Mouse (Mus musculus): ENCODE results near the gene Lef1. TPM values are rescaled to one million over a fixed set of nuclear protein-coding genes. Genes with fewer than 3 reads are reported as not detected.

The Lef1 gene
- polyA plus RNA-seq, 1 experiment from 2014 or later = 24.8 TPM

- H3K27me3 ChIP-seq = no peaks in the 10 kb centered on the region
- H3K4me3 ChIP-seq = no peak overlapping the region
- peaks cover 37% of the 10 kb centered on the region for H3K4me1 ChIP-seq
- no peaks in the 10 kb centered on the region for H3K36me3 ChIP-seq (ENCODE audit: poor library complexity, severe bottlenecking)
- H3K9ac ChIP-seq = no peak overlapping the region
- ATAC-seq = no peak
- H3K4me2 ChIP-seq = no peak overlapping the region
- no peak overlapping the region for H3K27ac ChIP-seq
- no peaks in the 10 kb centered on the region for H3K9me3 ChIP-seq (replicated peaks)
- 93% methylated on average over 4 of the region's 4 CpGs for WGBS
Measured at GRCm38 (mm10) chr3:131152921-131153320, 42.6 kb downstream of the Lef1 start.

- H3K4me1 ChIP-seq = peaks cover 43% of the 10 kb centered on the region
- 77% methylated on average over 4 of the region's 4 CpGs for WGBS
- H3K4me2 ChIP-seq = no peak overlapping the region
- H3K9me3 ChIP-seq (replicated peaks) = no peaks in the 10 kb centered on the region
- H3K27ac ChIP-seq = no peak overlapping the region
- H3K27me3 ChIP-seq = no peaks in the 10 kb centered on the region
- no peak overlapping the region for H3K9ac ChIP-seq
- no peaks in the 10 kb centered on the region for H3K36me3 ChIP-seq (ENCODE audit: poor library complexity, severe bottlenecking)
- H3K4me3 ChIP-seq = no peak overlapping the region
- no peak for ATAC-seq
Measured at GRCm38 (mm10) chr3:131153896-131154295, 43.6 kb downstream of the Lef1 start.

GRCm38 (mm10) chr3:131154576-131154975, 44.3 kb downstream of the Lef1 start:
- Histone ChIP-seq H3K4me2 (no peak overlapping the region), H3K9ac (no peak overlapping the region), H3K27ac (no peak overlapping the region), H3K36me3 (ENCODE audit: poor library complexity, severe bottlenecking) (no peaks in the 10 kb centered on the region), H3K9me3 (replicated peaks) (no peaks in the 10 kb centered on the region), H3K27me3 (no peaks in the 10 kb centered on the region), H3K4me1 (peaks cover 50% of the 10 kb centered on the region), H3K4me3 (no peak overlapping the region)
- WGBS = 60% methylated on average over 9 of the region's 9 CpGs
- 0 out of 2 replicates have a peak, but pooled peaks have one; percentile 50 for ATAC-seq

GRCm38 (mm10) chr3:131155066-131155465, 44.8 kb downstream of the Lef1 start:
- Histone ChIP-seq H3K27ac (no peak overlapping the region), H3K36me3 (ENCODE audit: poor library complexity, severe bottlenecking) (no peaks in the 10 kb centered on the region), H3K4me3 (no peak overlapping the region), H3K9me3 (replicated peaks) (no peaks in the 10 kb centered on the region), H3K27me3 (no peaks in the 10 kb centered on the region), H3K4me2 (no peak overlapping the region), H3K4me1 (peaks cover 55% of the 10 kb centered on the region), H3K9ac (no peak overlapping the region)
- no peak for ATAC-seq
- WGBS = 84% methylated on average over 7 of the region's 7 CpGs

- no peaks in the 10 kb centered on the region for H3K9me3 ChIP-seq (replicated peaks)
- no peaks in the 10 kb centered on the region for H3K27me3 ChIP-seq
- no peak overlapping the region for H3K27ac ChIP-seq
- no peaks in the 10 kb centered on the region for H3K36me3 ChIP-seq (ENCODE audit: poor library complexity, severe bottlenecking)
- ATAC-seq = no peak
- H3K4me1 ChIP-seq = peaks cover 61% of the 10 kb centered on the region
- no peak overlapping the region for H3K4me2 ChIP-seq
- H3K9ac ChIP-seq = no peak overlapping the region
- 26% methylated on average over 3 of the region's 3 CpGs for WGBS
- H3K4me3 ChIP-seq = no peak overlapping the region
Measured at GRCm38 (mm10) chr3:131155657-131156056, 45.4 kb downstream of the Lef1 start.

GRCm38 (mm10) chr3:131156377-131156776, 46.1 kb downstream of the Lef1 start:
- Histone ChIP-seq H3K9ac (no peak overlapping the region), H3K27me3 (no peaks in the 10 kb centered on the region), H3K9me3 (replicated peaks) (no peaks in the 10 kb centered on the region), H3K27ac (no peak overlapping the region), H3K36me3 (ENCODE audit: poor library complexity, severe bottlenecking) (no peaks in the 10 kb centered on the region), H3K4me2 (no peak overlapping the region), H3K4me3 (no peak overlapping the region), H3K4me1 (peaks cover 68% of the 10 kb centered on the region)
- ATAC-seq = no peak
- 35% methylated on average over 11 of the region's 11 CpGs for WGBS

- 55% methylated on average over 7 of the region's 7 CpGs for WGBS
- Histone ChIP-seq H3K4me2 (no peak overlapping the region), H3K4me3 (no peak overlapping the region), H3K27me3 (no peaks in the 10 kb centered on the region), H3K9ac (0 out of 2 replicates have a peak overlapping the region, but pooled peaks have one; percentile 21), H3K4me1 (peaks cover 72% of the 10 kb centered on the region), H3K9me3 (replicated peaks) (no peaks in the 10 kb centered on the region), H3K27ac (peak overlapping the region; percentile 49; the same call in 1 of the 2 replicates), H3K36me3 (ENCODE audit: poor library complexity, severe bottlenecking) (no peaks in the 10 kb centered on the region)
- peak; percentile 31; the same call in 1 of the 2 replicates for ATAC-seq
Measured at GRCm38 (mm10) chr3:131157471-131157870, 47.2 kb downstream of the Lef1 start.

- Histone ChIP-seq H3K27ac (no peak overlapping the region), H3K36me3 (ENCODE audit: poor library complexity, severe bottlenecking) (no peaks in the 10 kb centered on the region), H3K27me3 (no peaks in the 10 kb centered on the region), H3K4me3 (no peak overlapping the region), H3K9ac (no peak overlapping the region), H3K9me3 (replicated peaks) (no peaks in the 10 kb centered on the region), H3K4me2 (0 out of 2 replicates have a peak overlapping the region, but pooled peaks have one; percentile 12), H3K4me1 (peaks cover 72% of the 10 kb centered on the region)
- ATAC-seq = no peak
- WGBS = 25% methylated on average over 12 of the region's 12 CpGs
Measured at GRCm38 (mm10) chr3:131159204-131159760, 49.0 kb downstream of the Lef1 start.

GRCm38 (mm10) chr3:131159881-131160615, 49.8 kb downstream of the Lef1 start:
- ATAC-seq = no peak
- 29% methylated on average over 14 of the region's 14 CpGs for WGBS
- H3K27me3 ChIP-seq = no peaks in the 10 kb centered on the region
- H3K4me2 ChIP-seq = peak overlapping the region; percentile 34
- H3K4me3 ChIP-seq = no peak overlapping the region
- H3K36me3 ChIP-seq (ENCODE audit: poor library complexity, severe bottlenecking) = no peaks in the 10 kb centered on the region
- no peaks in the 10 kb centered on the region for H3K9me3 ChIP-seq (replicated peaks)
- peaks cover 64% of the 10 kb centered on the region for H3K4me1 ChIP-seq
- no peak overlapping the region for H3K9ac ChIP-seq
- H3K27ac ChIP-seq = no peak overlapping the region

GRCm38 (mm10) chr3:131160921-131161320, 50.6 kb downstream of the Lef1 start:
- H3K27ac ChIP-seq = no peak overlapping the region
- no peak overlapping the region for H3K9ac ChIP-seq
- 41% methylated on average over 7 of the region's 7 CpGs for WGBS
- no peak overlapping the region for H3K4me3 ChIP-seq
- ATAC-seq = peak; percentile 2; the same call in 1 of the 2 replicates
- no peaks in the 10 kb centered on the region for H3K9me3 ChIP-seq (replicated peaks)
- no peaks in the 10 kb centered on the region for H3K27me3 ChIP-seq
- H3K4me2 ChIP-seq = peak overlapping the region; percentile 34; the same call in 1 of the 2 replicates
- H3K4me1 ChIP-seq = peaks cover 55% of the 10 kb centered on the region
- no peaks in the 10 kb centered on the region for H3K36me3 ChIP-seq (ENCODE audit: poor library complexity, severe bottlenecking)

- ATAC-seq = no peak
- WGBS = 91% methylated on average over 4 of the region's 4 CpGs
- Histone ChIP-seq H3K36me3 (ENCODE audit: poor library complexity, severe bottlenecking) (no peaks in the 10 kb centered on the region), H3K9ac (no peak overlapping the region), H3K4me1 (0 out of 2 replicates have a peak, but pooled peaks cover 4% of the 10 kb centered on the region), H3K27ac (no peak overlapping the region), H3K4me2 (no peak overlapping the region), H3K4me3 (no peak overlapping the region), H3K27me3 (no peaks in the 10 kb centered on the region), H3K9me3 (replicated peaks) (no peaks in the 10 kb centered on the region)
Measured at GRCm38 (mm10) chr3:131167731-131168130, 57.5 kb downstream of the Lef1 start.

- H3K9ac ChIP-seq = no peak overlapping the region
- H3K27ac ChIP-seq = no peak overlapping the region
- H3K9me3 ChIP-seq (replicated peaks) = no peaks in the 10 kb centered on the region
- no peak for ATAC-seq
- no peaks in the 10 kb centered on the region for H3K36me3 ChIP-seq (ENCODE audit: poor library complexity, severe bottlenecking)
- H3K27me3 ChIP-seq = no peaks in the 10 kb centered on the region
- WGBS = 95% methylated on average over 6 of the region's 6 CpGs
- 0 out of 2 replicates have a peak, but pooled peaks cover 4% of the 10 kb centered on the region for H3K4me1 ChIP-seq
- no peak overlapping the region for H3K4me3 ChIP-seq
- H3K4me2 ChIP-seq = no peak overlapping the region
Measured at GRCm38 (mm10) chr3:131169161-131169560, 58.9 kb downstream of the Lef1 start.
